Mouse (Mus musculus): ENCODE data around the gene Ovgp1. TPM values are rescaled to one million over a fixed set of nuclear protein-coding genes. Genes with fewer than 3 reads are reported as not detected.
"Not testable (repeated sequence)": the region's sequence is repeated elsewhere in the genome, so short reads cannot be mapped to it uniquely, and the experiment has no call there.

The Ovgp1 gene
- polyA plus RNA-seq, 1 experiment from 2014 or later = 0.45 TPM

DNA sequence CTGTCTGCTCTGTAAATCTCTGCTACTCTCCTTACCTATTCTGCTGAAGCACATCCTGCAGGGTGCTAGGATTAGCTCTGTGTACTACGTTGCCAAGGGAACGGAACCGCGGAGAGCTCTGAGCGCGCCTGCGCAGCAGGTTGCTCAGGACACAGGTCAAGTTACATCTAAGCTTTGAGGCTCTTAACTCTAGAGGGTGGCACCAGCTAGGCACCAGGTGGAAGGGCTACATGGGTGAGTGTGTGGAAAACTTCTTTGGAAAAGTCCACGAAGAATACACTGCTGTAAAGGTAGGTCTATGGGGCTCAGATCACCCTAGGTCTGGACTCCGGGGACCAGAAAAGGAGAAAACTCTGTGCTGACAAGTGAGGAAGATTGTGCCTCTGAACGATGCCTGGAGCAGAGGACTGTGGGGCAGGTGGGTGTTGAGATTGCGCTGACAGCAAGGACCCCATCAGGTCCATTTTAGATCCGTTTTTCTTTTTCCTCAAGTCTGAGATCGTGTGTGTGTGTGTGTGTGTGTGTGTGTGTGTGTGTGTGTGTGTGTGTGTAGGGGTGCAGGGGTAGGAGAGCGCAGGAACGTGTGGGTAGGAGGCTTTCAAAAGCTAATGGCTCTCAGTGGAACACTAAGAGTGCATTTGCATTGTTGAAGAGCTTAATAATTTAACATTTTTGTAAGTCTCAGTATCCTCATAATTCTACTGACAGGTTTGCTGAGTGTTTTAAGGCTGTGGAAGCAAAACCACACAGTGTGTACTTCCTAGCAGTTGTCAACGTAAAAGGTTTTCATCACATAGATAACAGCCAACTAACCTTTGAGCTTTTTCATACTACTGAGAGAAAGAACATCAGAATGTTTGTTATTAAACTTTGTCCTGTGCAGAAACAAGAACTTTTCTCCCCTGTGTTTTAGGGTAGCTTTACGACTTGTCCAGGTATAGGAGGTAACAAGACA is 28.2 kb downstream of the Ovgp1 start:
- Histone ChIP-seq H3K4me1 (no peaks in the 10 kb centered on the region), H3K9me3 (replicated peaks) (no peaks in the 10 kb centered on the region), H3K27me3 (replicated peaks) (no peaks in the 10 kb centered on the region; the same call in 1 of the 2 replicates), H3K4me2 (peak overlapping the region; percentile 23; the same call in 1 of the 2 replicates), H3K27ac (no peak overlapping the region), H3K4me3 (no peak overlapping the region), H3K9ac (no peak overlapping the region), H3K36me3 (no peaks in the 10 kb centered on the region)
- WGBS (ENCODE audit: insufficient replicate concordance) = 18% methylated on average over 17 of the region's 17 CpGs
- ATAC-seq = peak; percentile 55; the same call in 1 of the 2 replicates

DNA sequence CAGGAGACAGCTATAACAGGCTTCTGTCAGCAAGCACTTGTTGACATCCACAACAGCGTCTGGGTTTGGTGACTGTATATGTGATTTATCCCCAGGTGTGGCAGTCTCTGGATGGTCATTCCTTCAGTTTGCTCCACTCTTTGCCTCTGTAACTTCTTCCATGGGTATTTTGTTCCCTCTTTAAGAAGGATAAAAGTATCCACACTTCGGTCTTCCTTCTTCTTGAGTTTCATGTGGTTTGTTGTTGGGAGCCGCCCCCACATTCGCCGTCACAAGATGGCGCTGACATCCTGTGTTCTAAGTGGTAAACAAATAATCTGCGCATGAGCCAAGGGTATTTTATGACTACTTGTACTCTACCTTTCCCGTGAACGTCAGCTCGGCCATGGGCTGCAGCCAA is 29.8 kb downstream of the Ovgp1 start:
- not testable (repeated sequence) for H3K27ac ChIP-seq; H3K4me3 ChIP-seq; H3K4me2 ChIP-seq; ATAC-seq; H3K4me1 ChIP-seq; H3K9me3 ChIP-seq (replicated peaks); H3K36me3 ChIP-seq; H3K27me3 ChIP-seq (replicated peaks); H3K9ac ChIP-seq
- 44% methylated on average over 10 of the region's 10 CpGs for WGBS (ENCODE audit: insufficient replicate concordance)

DNA sequence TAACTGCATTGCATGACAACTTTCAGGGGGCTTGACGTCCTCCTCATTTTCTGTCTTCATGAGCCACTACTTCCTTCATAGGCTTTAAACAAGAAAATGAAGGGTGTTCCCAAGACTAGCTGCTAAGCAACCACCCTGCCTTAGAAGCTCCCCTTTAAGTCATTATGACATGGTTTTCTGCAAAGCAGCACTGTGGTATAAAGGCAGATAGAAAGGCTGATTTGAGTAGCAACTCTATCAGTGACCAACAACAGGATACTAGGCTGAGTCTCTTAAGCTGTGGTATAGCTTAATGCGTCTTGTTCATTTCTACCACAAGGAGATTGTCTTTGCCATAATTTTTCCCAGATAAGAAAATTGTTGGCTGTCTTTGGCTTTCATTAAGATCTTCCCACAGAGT is 41.0 kb downstream of the Ovgp1 start, which contains the start of gene Pifo:
TSS of gene Pifo (minus strand) at position 101 of the 400 bp plus-strand sequence.
- Histone ChIP-seq H3K4me1 (no peaks in the 10 kb centered on the region), H3K4me3 (no peak within 1 kb of the TSS), H3K36me3 (no peaks in the 10 kb centered on the region), H3K9me3 (replicated peaks) (no peaks in the 10 kb centered on the region), H3K9ac (no peak within 1 kb of the TSS), H3K27ac (no peak within 1 kb of the TSS), H3K4me2 (no peak within 1 kb of the TSS), H3K27me3 (replicated peaks) (no peaks in the 10 kb centered on the region)
- WGBS (ENCODE audit: insufficient replicate concordance) = 55% methylated on average over 2 of the region's 2 CpGs
- no peak for ATAC-seq

DNA sequence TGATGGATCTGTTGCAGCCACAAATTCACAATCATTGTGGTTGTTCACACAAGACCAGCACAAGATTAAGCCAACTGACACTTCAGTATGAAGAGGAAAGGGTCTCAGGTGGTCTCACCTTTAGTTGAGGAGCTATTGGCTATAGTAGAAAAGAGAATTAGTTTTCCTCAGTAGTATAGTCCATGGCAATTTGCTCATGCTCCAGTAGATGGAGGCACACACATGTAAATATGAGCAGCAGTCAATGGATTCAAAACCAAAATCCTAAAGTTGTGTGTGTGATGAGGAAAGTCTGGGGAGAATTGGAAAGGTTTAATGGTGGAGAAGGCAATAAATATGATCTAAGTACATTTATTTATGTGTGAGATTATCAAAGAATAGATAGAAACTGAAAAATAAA is 48.3 kb downstream of the Ovgp1 start:
- Histone ChIP-seq H3K9ac (no peak overlapping the region), H3K4me2 (no peak overlapping the region), H3K9me3 (replicated peaks) (no peaks in the 10 kb centered on the region), H3K27ac (no peak overlapping the region), H3K36me3 (no peaks in the 10 kb centered on the region), H3K4me1 (no peaks in the 10 kb centered on the region), H3K27me3 (replicated peaks) (no peaks in the 10 kb centered on the region), H3K4me3 (no peak overlapping the region)
- no peak for ATAC-seq

DNA sequence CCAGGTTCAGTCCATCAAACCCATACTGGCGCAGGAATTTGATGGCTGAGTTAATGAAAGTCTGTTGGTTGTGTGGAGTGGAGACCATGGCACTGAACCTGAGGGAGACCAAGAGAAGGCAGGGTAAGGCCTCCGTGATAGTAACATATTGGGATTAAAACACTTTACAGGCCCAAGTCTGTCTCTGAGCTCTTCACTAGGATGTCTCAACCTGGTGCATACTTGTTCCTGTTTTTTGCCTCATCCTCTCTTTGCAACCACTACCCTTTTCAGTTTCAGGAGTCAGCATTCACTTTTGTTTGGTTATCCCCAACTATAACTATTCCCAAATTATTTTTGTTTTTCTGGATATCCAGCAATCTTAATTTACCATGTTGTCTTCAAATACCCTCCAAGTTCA is 50.6 kb downstream of the Ovgp1 start:
- Histone ChIP-seq H3K9me3 (replicated peaks) (no peaks in the 10 kb centered on the region), H3K27ac (no peak overlapping the region), H3K4me2 (no peak overlapping the region), H3K4me3 (no peak overlapping the region), H3K9ac (no peak overlapping the region), H3K36me3 (no peaks in the 10 kb centered on the region), H3K27me3 (replicated peaks) (no peaks in the 10 kb centered on the region), H3K4me1 (no peaks in the 10 kb centered on the region)
- ATAC-seq = no peak
- 62% methylated on average over 2 of the region's 2 CpGs for WGBS (ENCODE audit: insufficient replicate concordance)

DNA sequence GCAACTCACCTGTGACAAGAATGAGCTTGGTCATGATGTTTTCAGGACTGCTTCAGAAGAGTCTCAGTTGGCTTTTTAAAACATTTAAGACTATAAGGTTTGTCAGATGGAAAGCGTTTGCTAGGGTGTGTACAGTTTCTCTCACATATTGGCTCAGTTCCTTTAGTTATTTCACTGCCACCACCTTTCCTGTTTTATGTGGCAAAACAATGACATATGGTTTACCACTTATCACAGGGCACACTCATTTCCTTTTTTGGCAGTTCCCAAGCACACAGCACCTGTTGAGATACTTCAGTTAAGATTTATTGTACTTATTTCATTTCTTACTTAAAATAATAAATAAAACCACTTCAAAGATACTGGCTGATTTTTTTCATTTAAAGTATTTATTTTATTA is 59.3 kb downstream of the Ovgp1 start, which contains the start of gene Chil5:
TSS of gene Chil5 (minus strand) at position 34 of the 400 bp plus-strand sequence.
- Histone ChIP-seq H3K9ac (no peak within 1 kb of the TSS), H3K36me3 (no peaks in the 10 kb centered on the region), H3K9me3 (replicated peaks) (no peaks in the 10 kb centered on the region), H3K4me2 (no peak within 1 kb of the TSS), H3K4me1 (no peaks in the 10 kb centered on the region), H3K27me3 (replicated peaks) (no peaks in the 10 kb centered on the region), H3K4me3 (no peak within 1 kb of the TSS), H3K27ac (no peak within 1 kb of the TSS)
- WGBS (ENCODE audit: insufficient replicate concordance) = 81% methylated on average over 1 of the region's 1 CpGs
- ATAC-seq = no peak

Other genes with a start within 250 kb of the Ovgp1 start
- gene Rap1a, start 172.4 kb upstream of the Ovgp1 start, polyA plus RNA-seq (2016; fragmentation: Nextera tagmentation; extraction: Ambion mirVana) = 114 and 122 TPM in 2 replicates
- gene Adora3, start 102.9 kb upstream of the Ovgp1 start, polyA plus RNA-seq (2016; fragmentation: Nextera tagmentation; extraction: Ambion mirVana) = 0.17 and 0.39 TPM in 2 replicates
- gene Tmigd3, start 102.8 kb upstream of the Ovgp1 start, polyA plus RNA-seq (2016; fragmentation: Nextera tagmentation; extraction: Ambion mirVana) = 0.30 TPM in 1 of 2 replicates, not detected in the other
- 4.0 and 4.4 TPM in 2 replicates for gene I830077J02Rik, start 41.0 kb upstream of the Ovgp1 start, polyA plus RNA-seq (2016; fragmentation: Nextera tagmentation; extraction: Ambion mirVana)
- gene Wdr77, start 14.3 kb upstream of the Ovgp1 start, polyA plus RNA-seq (2016; fragmentation: Nextera tagmentation; extraction: Ambion mirVana) = 86.6 and 90.0 TPM in 2 replicates
- 368 TPM in 2 replicates for gene Atp5f1, start 13.6 kb upstream of the Ovgp1 start, polyA plus RNA-seq (2016; fragmentation: Nextera tagmentation; extraction: Ambion mirVana)
- gene Pifo, start 40.9 kb downstream of the Ovgp1 start, polyA plus RNA-seq (2016; fragmentation: Nextera tagmentation; extraction: Ambion mirVana) = not detected in 2 replicates
- gene Chil5, start 59.1 kb downstream of the Ovgp1 start, polyA plus RNA-seq (2016; fragmentation: Nextera tagmentation; extraction: Ambion mirVana) = not detected in 2 replicates
- not detected in 2 replicates for gene Chia1, start 139.5 kb downstream of the Ovgp1 start, polyA plus RNA-seq (2016; fragmentation: Nextera tagmentation; extraction: Ambion mirVana)
- not detected in 2 replicates for gene Chil3, start 193.9 kb downstream of the Ovgp1 start, polyA plus RNA-seq (2016; fragmentation: Nextera tagmentation; extraction: Ambion mirVana)
- not detected in 2 replicates for gene Chil4, start 245.8 kb downstream of the Ovgp1 start, polyA plus RNA-seq (2016; fragmentation: Nextera tagmentation; extraction: Ambion mirVana)

Measured in liver, embryonic 12.5 days (tissue).